Mouse (Mus musculus): Measurements from ENCODE around the gene Rsph10b. TPM values are rescaled to one million over a fixed set of nuclear protein-coding genes. Genes with fewer than 3 reads are reported as not detected.

The Rsph10b gene
- polyA plus RNA-seq, 1 experiment from 2014 or later = 5.3 TPM

DNA sequence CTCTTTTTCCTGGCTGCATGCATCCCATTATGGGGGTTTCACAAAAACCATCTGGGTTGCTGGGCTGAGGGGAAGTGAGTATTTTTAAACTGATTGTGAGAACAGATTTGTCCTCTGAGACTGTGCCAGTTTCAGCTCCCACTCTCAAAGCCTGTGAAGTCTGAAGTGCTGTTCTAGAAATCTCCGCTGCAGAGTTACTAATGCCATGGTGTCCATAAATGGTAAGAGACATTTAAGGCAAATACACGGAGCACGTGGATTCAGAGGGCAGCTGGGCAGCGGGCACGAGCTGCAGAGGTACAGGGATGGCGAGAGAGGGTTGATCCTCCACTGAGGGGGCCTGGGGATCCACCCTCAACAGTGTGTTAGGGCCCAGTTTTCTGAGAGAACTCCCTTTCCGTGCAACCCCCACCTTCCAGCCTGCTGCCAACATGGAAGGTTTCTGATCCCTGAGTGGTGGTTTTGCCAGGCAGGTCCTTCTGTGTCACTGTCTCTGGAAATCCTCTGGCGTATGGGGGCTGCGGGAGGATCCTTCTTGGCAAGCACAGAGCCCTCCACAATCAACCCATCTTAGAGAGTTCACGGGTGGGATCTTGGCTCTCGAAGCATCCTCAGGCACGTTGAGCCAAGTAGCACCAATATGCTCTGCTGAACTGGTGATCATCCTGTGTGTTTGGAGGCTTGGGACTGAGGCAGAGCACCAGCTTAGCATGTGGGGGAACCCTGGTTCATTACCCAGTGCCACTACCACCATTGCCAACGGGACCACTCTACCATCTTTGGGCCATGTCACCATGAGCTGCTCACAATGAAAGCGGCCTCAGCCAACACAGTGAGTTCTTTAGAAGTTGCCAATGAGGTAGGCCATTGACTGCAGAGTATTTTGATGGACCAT is 10.6 kb downstream of the Rsph10b start:
- WGBS = 88% methylated on average over 14 of the region's 14 CpGs
- no peak for ATAC-seq (replicated peaks)
- no peak overlapping the region for H3K27ac ChIP-seq
- H3K9me3 ChIP-seq = no peaks in the 10 kb centered on the region
- no peaks in the 10 kb centered on the region for H3K27me3 ChIP-seq (replicated peaks)
- no peak overlapping the region for H3K9ac ChIP-seq
- H3K4me1 ChIP-seq = no peaks in the 10 kb centered on the region
- no peaks in the 10 kb centered on the region for H3K36me3 ChIP-seq (replicated peaks)
- no peak overlapping the region for H3K4me3 ChIP-seq
- H3K4me2 ChIP-seq = no peak overlapping the region

DNA sequence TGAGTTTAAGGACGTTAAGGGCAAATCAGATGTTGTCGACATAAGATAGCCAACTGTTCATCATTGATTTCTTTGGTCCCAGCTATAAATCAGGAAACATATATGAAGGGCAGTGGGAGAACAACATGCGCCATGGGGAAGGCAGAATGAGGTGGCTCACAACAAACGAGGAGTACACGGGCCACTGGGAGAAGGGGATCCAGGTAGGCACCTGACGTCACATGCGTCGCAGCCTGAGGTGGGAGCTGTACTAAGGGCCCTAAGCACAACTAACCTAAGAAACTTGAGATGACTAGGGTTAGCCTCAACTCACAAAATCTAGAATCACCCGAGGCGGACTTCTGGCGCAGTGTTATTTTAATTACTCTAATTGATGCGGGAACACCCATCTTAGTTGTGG is 15.5 kb downstream of the Rsph10b start:
- no peak overlapping the region for H3K27ac ChIP-seq
- no peaks in the 10 kb centered on the region for H3K9me3 ChIP-seq
- no peak for ATAC-seq (replicated peaks)
- H3K27me3 ChIP-seq (replicated peaks) = no peaks in the 10 kb centered on the region
- no peaks in the 10 kb centered on the region for H3K4me1 ChIP-seq
- H3K4me2 ChIP-seq = no peak overlapping the region
- 93% methylated on average over 12 of the region's 12 CpGs for WGBS
- no peaks in the 10 kb centered on the region for H3K36me3 ChIP-seq (replicated peaks)
- no peak overlapping the region for H3K9ac ChIP-seq
- no peak overlapping the region for H3K4me3 ChIP-seq

DNA sequence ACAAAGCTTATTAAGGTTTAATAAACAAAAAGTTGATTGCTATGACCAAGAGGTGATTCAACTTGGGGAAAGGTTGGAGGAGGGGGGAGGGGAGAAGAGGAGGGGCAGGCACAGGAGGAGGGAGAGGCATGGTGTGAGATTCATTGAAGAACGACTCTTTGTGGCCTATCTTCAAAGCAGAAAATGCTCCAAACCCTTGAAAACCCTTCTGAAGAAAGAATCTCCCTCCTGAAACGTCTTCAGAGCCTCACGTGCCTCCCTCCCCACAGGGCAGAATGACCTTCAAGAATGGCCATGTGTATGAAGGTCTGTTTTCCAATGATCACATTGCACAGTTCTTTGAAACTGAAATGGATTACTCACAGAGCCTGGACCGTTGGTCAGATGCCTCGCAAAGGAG is 17.2 kb downstream of the Rsph10b start:
- 44% methylated on average over 5 of the region's 5 CpGs for WGBS
- Histone ChIP-seq H3K36me3 (replicated peaks) (no peaks in the 10 kb centered on the region), H3K9me3 (no peaks in the 10 kb centered on the region), H3K9ac (no peak overlapping the region), H3K4me3 (no peak overlapping the region), H3K27ac (no peak overlapping the region), H3K4me1 (no peaks in the 10 kb centered on the region), H3K27me3 (replicated peaks) (no peaks in the 10 kb centered on the region), H3K4me2 (no peak overlapping the region)
- ATAC-seq (replicated peaks) = no peak

DNA sequence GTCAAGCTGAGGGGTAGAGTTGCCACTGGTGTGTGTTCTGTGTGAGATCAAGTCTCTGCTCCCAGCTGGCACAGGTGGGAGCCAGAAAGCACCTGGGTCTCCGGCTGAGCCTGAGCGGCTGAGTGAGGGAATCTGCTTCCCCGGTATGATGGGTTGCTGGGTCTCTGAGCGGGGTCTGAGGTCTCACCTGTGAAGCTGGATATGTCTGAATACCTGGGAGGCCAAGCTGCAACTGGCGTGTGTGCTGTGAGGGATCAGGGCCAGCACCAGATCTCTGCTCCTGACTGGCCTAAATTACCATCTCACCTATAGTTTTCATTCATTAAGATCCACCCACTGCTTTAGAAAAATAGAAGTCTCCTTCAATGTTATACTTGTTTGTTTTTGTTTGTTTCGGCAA is 24.3 kb downstream of the Rsph10b start:
- no peak overlapping the region for H3K9ac ChIP-seq
- no peaks in the 10 kb centered on the region for H3K36me3 ChIP-seq (replicated peaks)
- H3K4me2 ChIP-seq = no peak overlapping the region
- H3K4me1 ChIP-seq = no peaks in the 10 kb centered on the region
- 93% methylated on average over 6 of the region's 6 CpGs for WGBS
- H3K27me3 ChIP-seq (replicated peaks) = no peaks in the 10 kb centered on the region
- H3K9me3 ChIP-seq = no peaks in the 10 kb centered on the region
- no peak overlapping the region for H3K4me3 ChIP-seq
- H3K27ac ChIP-seq = no peak overlapping the region
- ATAC-seq (replicated peaks) = no peak

DNA sequence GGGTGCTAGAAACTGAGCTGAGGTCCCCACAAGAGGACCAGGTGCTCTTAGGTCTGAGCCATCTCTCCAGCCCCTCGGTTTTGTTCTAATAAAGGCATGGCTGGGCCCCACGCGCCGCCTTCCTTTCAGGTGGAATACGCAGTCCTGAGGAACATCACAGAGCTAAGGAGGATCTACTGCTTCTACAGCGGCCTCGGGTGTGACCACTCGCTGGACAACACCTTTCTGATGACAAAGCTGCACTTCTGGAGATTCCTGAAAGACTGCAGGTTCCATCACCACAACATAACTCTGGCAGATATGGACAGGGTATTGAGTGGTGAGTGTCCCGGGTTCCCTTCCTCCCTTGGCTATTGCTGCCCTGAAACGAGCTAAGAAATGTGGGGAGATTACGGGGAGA is 26.7 kb downstream of the Rsph10b start:
- Histone ChIP-seq H3K27me3 (replicated peaks) (no peaks in the 10 kb centered on the region), H3K4me2 (no peak overlapping the region)

DNA sequence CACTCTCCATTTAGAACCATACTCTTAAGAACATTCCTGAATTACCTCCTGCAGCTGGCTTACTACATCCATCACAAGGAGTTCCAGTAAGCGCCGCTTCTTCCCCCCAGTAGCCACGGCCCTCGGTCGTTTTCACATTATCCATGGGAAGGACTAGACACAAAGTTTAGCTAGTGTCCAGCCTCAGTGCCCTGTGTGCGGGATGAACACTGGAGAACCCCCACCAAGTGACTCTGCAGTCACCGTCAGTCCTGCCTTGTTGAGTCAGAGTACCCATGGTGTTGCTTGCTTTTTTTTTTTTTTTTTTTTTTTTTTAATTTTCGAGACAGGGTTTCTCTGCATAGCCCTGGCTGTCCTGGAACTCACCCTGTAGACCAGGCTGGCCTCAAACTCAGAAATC is 28.3 kb downstream of the Rsph10b start:
- 86% methylated on average over 8 of the region's 8 CpGs for WGBS
- no peak for ATAC-seq (replicated peaks)
- Histone ChIP-seq H3K36me3 (replicated peaks) (no peaks in the 10 kb centered on the region), H3K27me3 (replicated peaks) (no peaks in the 10 kb centered on the region), H3K4me3 (no peak overlapping the region), H3K9me3 (no peaks in the 10 kb centered on the region), H3K4me1 (no peaks in the 10 kb centered on the region), H3K4me2 (no peak overlapping the region), H3K27ac (no peak overlapping the region), H3K9ac (no peak overlapping the region)

More for the DNA sequence above, 26.7 kb downstream of the Rsph10b start:
- Histone ChIP-seq H3K27ac (no peak overlapping the region), H3K36me3 (replicated peaks) (no peaks in the 10 kb centered on the region), H3K9ac (no peak overlapping the region), H3K4me3 (no peak overlapping the region), H3K9me3 (no peaks in the 10 kb centered on the region), H3K4me1 (no peaks in the 10 kb centered on the region)
- no peak for ATAC-seq (replicated peaks)
- 91% methylated on average over 11 of the region's 11 CpGs for WGBS

DNA sequence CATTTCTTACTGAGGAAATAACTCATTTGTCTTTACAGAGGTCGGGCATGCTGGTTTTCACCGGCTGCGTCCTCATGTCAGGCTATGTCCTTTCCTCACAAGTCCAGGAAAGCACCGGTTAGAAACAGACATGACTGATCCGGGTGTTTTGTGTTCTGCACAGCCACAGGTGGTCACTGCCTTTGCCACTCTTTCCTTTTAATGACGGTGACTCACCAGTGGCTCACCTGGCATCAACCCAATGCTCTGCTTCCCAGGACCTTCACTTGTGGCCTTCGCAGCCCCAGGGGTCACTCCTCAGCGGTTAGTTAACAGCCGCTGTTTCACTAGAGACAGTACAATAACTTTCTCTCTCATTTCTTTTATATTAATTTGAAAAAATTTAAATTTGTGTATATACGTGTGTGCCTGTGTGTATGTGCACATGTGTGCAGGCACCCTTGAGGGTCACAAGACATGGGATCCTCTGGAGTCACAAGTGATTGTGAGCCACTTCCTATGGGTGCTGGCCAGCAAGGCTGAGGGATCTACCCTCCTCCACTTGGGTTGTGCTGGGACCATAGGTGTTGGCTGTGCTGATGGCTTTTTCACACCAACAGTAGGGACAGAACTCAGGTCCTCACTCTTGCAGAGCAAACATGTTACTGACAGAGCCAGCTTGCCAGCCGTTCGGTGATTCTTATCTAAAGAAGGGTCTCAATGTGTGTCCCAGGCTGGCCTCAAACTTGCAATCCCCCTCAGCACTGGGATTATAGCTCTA is 32.9 kb downstream of the Rsph10b start:
- no peak overlapping the region for H3K4me3 ChIP-seq
- no peak overlapping the region for H3K27ac ChIP-seq
- H3K9me3 ChIP-seq = no peaks in the 10 kb centered on the region
- ATAC-seq (replicated peaks) = no peak
- no peak overlapping the region for H3K4me2 ChIP-seq
- no peaks in the 10 kb centered on the region for H3K36me3 ChIP-seq (replicated peaks)
- H3K27me3 ChIP-seq (replicated peaks) = no peaks in the 10 kb centered on the region
- no peak overlapping the region for H3K9ac ChIP-seq
- no peaks in the 10 kb centered on the region for H3K4me1 ChIP-seq
- 93% methylated on average over 12 of the region's 12 CpGs for WGBS

DNA sequence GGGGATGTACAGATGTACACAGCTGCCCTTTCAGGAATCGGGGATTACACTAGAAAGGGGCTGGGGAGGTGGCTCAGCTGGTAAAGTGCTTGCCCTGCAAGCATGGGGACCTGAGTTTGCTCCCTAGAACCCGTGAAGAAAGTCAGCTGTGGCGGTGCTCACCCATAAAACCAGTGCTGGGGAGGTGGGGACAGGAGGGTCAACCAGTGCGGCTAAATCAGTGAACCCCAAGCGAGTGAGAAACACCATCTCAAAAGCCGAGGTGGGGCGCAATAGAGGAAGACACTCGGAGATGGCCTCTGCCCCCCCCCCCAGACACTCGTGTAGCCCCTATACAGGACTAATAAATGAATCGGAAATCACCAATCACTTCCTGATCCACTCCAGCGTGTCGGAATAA is 33.8 kb downstream of the Rsph10b start:
- Histone ChIP-seq H3K4me1 (no peaks in the 10 kb centered on the region), H3K27ac (no peak overlapping the region), H3K4me3 (no peak overlapping the region), H3K27me3 (replicated peaks) (no peaks in the 10 kb centered on the region), H3K4me2 (no peak overlapping the region), H3K9ac (no peak overlapping the region), H3K36me3 (replicated peaks) (no peaks in the 10 kb centered on the region), H3K9me3 (no peaks in the 10 kb centered on the region)
- no peak for ATAC-seq (replicated peaks)
- WGBS = 87% methylated on average over 12 of the region's 12 CpGs

DNA sequence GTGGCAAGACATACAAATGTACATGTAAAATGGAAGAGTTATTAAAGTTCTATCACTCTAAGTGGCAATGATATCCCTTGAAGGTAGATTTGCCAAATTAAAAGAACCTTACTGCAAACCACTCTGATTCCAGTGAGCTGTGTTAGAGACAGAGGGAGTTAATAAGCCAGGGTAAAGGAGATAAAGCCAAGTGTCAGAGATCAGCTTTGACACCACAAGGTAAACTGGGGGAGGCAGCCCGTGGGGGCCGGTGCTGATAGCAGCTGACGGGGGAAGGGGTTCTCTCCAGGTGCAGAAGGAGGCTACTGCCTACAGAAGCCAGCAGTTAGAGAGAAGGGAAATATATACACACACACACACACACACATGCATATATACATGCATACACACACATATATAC is 39.8 kb downstream of the Rsph10b start:
- no peak overlapping the region for H3K9ac ChIP-seq
- WGBS = 80% methylated on average over 3 of the region's 3 CpGs
- ATAC-seq (replicated peaks) = no peak
- H3K4me3 ChIP-seq = no peak overlapping the region
- H3K9me3 ChIP-seq = no peaks in the 10 kb centered on the region
- no peak overlapping the region for H3K27ac ChIP-seq
- H3K36me3 ChIP-seq (replicated peaks) = no peaks in the 10 kb centered on the region
- H3K4me2 ChIP-seq = no peak overlapping the region
- no peaks in the 10 kb centered on the region for H3K27me3 ChIP-seq (replicated peaks)
- H3K4me1 ChIP-seq = no peaks in the 10 kb centered on the region

DNA sequence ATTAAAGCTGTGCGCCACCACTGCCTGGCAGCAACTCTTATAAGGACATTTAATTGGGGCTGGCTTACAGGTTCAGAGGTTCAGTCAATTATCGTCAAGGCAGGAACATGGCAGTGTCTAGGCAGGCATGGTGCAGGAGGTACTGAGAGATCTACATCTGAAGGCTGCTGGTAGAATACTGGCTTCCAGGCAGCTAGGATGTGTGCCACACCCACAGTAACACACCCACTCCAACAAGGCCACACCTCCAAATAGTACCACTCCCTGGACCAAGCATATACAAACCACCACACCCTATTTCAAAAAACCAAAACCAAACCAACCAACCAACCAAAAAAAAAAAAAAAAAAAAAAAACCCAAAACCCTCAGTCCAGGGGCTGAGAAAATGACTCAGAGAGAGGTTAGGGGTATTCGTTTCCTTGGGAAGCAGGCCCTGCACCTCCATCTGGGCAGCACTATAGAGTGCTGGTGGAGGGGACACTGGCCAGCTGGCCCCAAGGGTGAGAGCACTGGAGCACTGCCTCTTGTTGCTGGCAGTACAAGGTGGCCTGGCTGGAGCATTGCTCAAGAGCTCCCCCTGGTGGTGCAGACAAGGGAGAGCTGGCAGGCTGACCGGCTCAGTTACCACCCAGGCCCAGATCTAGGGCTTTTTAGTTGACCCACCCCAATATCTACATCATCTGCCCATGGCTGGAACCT is 42.2 kb downstream of the Rsph10b start:
- no peaks in the 10 kb centered on the region for H3K27me3 ChIP-seq (replicated peaks)

DNA sequence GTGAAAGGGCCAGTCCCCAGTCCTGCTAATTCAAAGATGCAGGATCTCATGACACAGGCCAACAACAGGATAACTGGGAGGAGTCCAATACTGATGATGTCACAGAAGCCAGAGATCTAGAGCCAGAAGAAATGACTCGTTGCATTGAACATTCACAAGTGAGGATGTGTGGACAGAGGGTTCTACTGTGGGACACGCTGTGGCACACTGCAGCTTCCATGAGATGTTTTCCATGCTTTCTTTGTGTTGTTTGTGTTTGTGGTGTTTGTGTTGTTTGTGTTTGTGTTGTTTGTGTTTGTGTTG is 42.7 kb downstream of the Rsph10b start:
- no peak overlapping the region for H3K27ac ChIP-seq
- no peaks in the 10 kb centered on the region for H3K9me3 ChIP-seq
- H3K9ac ChIP-seq = no peak overlapping the region
- 48% methylated on average over 2 of the region's 2 CpGs for WGBS
- no peak for ATAC-seq (replicated peaks)
- no peaks in the 10 kb centered on the region for H3K36me3 ChIP-seq (replicated peaks)
- H3K4me3 ChIP-seq = no peak overlapping the region
- H3K4me2 ChIP-seq = no peak overlapping the region
- H3K27me3 ChIP-seq (replicated peaks) = no peaks in the 10 kb centered on the region
- no peaks in the 10 kb centered on the region for H3K4me1 ChIP-seq

More for the DNA sequence above, 42.2 kb downstream of the Rsph10b start:
- no peaks in the 10 kb centered on the region for H3K4me1 ChIP-seq
- no peak; the same call in 1 of the 2 replicates for ATAC-seq (replicated peaks)
- H3K4me3 ChIP-seq = no peak overlapping the region
- no peak overlapping the region for H3K4me2 ChIP-seq
- no peaks in the 10 kb centered on the region for H3K9me3 ChIP-seq
- WGBS = 51% methylated on average over 4 of the region's 4 CpGs
- no peaks in the 10 kb centered on the region for H3K36me3 ChIP-seq (replicated peaks)
- no peak overlapping the region for H3K27ac ChIP-seq
- no peak overlapping the region for H3K9ac ChIP-seq

DNA sequence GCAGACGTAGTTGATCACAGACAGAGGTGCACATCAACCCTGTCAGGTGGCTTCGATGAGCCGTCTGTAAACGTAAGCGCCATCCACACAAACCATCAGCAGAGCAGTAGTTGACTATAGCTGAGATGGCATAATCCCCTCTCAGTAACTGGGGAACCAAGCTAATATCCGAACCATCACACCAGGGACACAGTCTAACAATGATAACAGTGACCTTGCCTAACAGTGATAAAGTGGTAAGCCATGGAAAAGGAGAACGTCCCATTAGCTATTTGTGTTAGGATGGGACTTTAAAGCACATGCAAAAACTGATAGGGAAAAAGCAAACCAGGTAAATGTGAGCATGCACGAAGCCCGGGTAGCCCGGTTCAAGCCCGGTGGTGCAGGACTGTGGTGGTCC is 43.4 kb downstream of the Rsph10b start:
- Histone ChIP-seq H3K9me3 (no peaks in the 10 kb centered on the region), H3K36me3 (replicated peaks) (no peaks in the 10 kb centered on the region), H3K9ac (no peak overlapping the region), H3K4me1 (no peaks in the 10 kb centered on the region), H3K4me3 (no peak overlapping the region), H3K27me3 (replicated peaks) (no peaks in the 10 kb centered on the region), H3K4me2 (no peak overlapping the region), H3K27ac (no peak overlapping the region)
- ATAC-seq (replicated peaks) = no peak
- WGBS = 88% methylated on average over 11 of the region's 11 CpGs
